Mouse (Mus musculus) testis, adult 2 months (tissue): Measurements from ENCODE around the gene Cwf19l2.

Source experiments
- CTCF ChIP-seq: fragments of 200-500 bp; IDR thresholded peaks from 2 replicates; pipeline ENCODE4 v1.5.1; 2012; ENCODE audit warnings: low read depth, mild to moderate bottlenecking, inconsistent platforms, low read length, moderate library complexity; ENCODE audit not compliant: control insufficient read depth, insufficient read depth, insufficient replicate concordance
- POLR2A ChIP-seq: fragments of 200-500 bp; IDR thresholded peaks from 2 replicates; pipeline ENCODE4 v1.6.1; 2012; ENCODE audit warnings: low read depth, mild to moderate bottlenecking, inconsistent platforms, low read length, moderate library complexity; ENCODE audit not compliant: control insufficient read depth

- TF ChIP-seq POLR2A (no peak), CTCF (no peak)
These were observed 68.5 kb downstream of the Cwf19l2 start for GRCm38 (mm10) chr9:3471897-3472296.
